Mouse (Mus musculus) testis, adult 2 months (tissue): Measurements from ENCODE around the gene Zc2hc1b. TPM values are rescaled to one million over a fixed set of nuclear protein-coding genes. Genes with fewer than 3 reads are reported as not detected.
"Not testable (repeated sequence)": the region's sequence is repeated elsewhere in the genome, so short reads cannot be mapped to it uniquely, and the experiment has no call there.

Experiments used
- H3K27ac ChIP-seq: fragments of 200-500 bp; 2 replicates; pipeline ENCODE4 v1.5.1; 2012; ENCODE audit warnings: low read depth, low read length; ENCODE audit not compliant: control insufficient read depth, insufficient read depth
- H3K27me3 ChIP-seq: fragments of 200-500 bp; 2 replicates; pipeline ENCODE4 v1.6.1; 2012; ENCODE audit warnings: mild to moderate bottlenecking, low read length, moderate library complexity; ENCODE audit not compliant: control insufficient read depth, insufficient read depth
- H3K36me3 ChIP-seq: fragments of 200-500 bp; 2 replicates; pipeline ENCODE4 v1.6.1; 2012; ENCODE audit warnings: mild to moderate bottlenecking, low read length; ENCODE audit not compliant: control insufficient read depth, insufficient read depth
- H3K4me1 ChIP-seq: fragments of 200-500 bp; 2 replicates; pipeline ENCODE4 v1.6.1; 2012; ENCODE audit warnings: low read length; ENCODE audit not compliant: control insufficient read depth, insufficient read depth
- H3K4me3 ChIP-seq: fragments of 200-500 bp; 2 replicates; pipeline ENCODE4 v1.5.1; 2012; ENCODE audit warnings: low read depth, mild to moderate bottlenecking, low read length, moderate library complexity, mixed read lengths; ENCODE audit not compliant: control insufficient read depth
- CTCF ChIP-seq: fragments of 200-500 bp; IDR thresholded peaks from 2 replicates; pipeline ENCODE4 v1.5.1; 2012; ENCODE audit warnings: low read depth, mild to moderate bottlenecking, inconsistent platforms, low read length, moderate library complexity; ENCODE audit not compliant: control insufficient read depth, insufficient read depth, insufficient replicate concordance
- POLR2A ChIP-seq: fragments of 200-500 bp; IDR thresholded peaks from 2 replicates; pipeline ENCODE4 v1.6.1; 2012; ENCODE audit warnings: low read depth, mild to moderate bottlenecking, inconsistent platforms, low read length, moderate library complexity; ENCODE audit not compliant: control insufficient read depth
- polyA plus RNA-seq: library from polyadenylated mRNA; depleted of rRNA; stranded (reverse); fragments of >200 nt; gene quantifications from 2 replicates; pipeline ENCODE4 v1.2.3, GENCODE M21; 2012

The Zc2hc1b gene
- polyA plus RNA-seq, 1 experiment: 4.8 TPM

DNA sequence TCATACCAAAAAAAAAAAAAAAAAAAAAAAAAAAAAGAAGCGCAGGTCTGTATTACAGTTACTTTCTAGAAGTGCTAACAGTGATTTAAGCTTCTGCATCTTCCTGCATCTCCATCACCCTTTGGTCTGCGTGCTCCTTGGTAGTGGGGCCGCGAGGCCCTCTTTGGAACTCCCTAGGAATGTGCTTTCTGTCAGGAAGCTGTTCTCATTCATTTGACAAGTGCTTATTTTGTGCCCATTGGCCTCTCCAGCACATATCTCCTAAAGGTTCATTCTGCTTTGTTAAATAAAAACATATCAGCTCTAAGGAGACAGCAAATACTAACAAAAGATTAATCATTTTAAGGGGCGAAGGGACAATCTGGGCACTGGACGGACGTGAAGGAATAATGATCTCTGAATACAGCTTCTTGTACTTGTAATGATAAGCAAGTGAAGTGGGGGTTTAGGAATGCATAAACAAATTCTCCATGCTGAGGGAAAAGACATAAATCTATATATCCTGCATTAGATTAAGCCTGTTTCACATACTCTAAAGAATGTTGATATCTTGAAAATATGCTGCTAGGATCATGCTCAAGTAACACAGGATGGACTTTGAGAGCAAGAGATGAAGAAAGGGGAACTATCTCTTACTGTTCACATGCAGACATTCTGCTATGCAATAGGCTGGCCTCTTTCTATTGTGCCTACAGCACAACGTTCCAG lies 32.3 kb upstream of the Zc2hc1b start:
- no peak overlapping the region for H3K4me3 ChIP-seq
- no peak overlapping the region for H3K27ac ChIP-seq
- H3K27me3 ChIP-seq: no peaks in the 10 kb centered on the region
- no peaks in the 10 kb centered on the region for H3K4me1 ChIP-seq
- TF ChIP-seq POLR2A: no peak
- TF ChIP-seq CTCF: no peak
- H3K36me3 ChIP-seq: no peaks in the 10 kb centered on the region

DNA sequence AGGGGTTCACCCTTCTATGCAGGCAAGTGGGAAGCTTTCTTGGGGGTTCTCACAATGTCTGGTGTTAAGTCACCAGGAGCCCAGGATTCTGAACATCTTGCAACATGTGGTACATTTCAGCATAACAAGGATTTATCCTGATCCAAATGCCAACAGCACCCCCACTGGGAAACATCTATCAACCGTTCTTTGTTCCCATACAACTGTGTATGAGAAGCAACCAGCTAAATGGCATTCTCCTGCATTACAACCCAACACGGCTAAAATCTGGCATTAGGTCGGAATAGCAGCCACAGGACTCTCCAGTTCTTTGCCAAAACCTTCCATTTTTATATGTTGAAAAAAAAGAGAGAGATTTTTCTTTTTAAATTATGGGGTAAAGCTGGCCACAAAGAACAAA lies 31.7 kb upstream of the Zc2hc1b start:
- no peaks in the 10 kb centered on the region for H3K4me1 ChIP-seq
- H3K27me3 ChIP-seq: no peaks in the 10 kb centered on the region
- TF ChIP-seq CTCF: no peak
- no peak for TF ChIP-seq POLR2A
- H3K36me3 ChIP-seq: no peaks in the 10 kb centered on the region
- H3K4me3 ChIP-seq: no peak overlapping the region
- no peak overlapping the region for H3K27ac ChIP-seq

DNA sequence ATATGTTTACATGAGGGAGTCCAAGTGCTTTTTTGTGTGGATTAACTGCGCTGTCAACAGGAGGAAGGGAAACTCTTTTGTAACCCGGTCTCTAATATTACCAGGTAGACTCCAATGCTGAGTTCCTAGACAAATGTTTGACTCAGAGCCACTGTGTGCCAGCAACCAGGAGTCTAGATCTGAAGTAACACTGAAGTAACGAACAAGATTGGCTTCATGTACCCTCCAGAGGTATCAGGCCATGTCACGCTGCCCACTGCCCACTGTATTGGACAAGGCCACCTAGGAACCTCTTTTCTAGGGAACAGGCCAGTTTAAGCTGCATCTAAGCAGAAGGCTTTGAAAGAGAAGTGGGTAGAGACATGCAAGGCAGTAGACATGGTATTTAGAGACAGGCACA lies 31.2 kb upstream of the Zc2hc1b start:
- no peaks in the 10 kb centered on the region for H3K36me3 ChIP-seq
- H3K4me1 ChIP-seq: no peaks in the 10 kb centered on the region
- no peak overlapping the region for H3K4me3 ChIP-seq
- TF ChIP-seq CTCF (no peak), POLR2A (no peak)
- H3K27me3 ChIP-seq: no peaks in the 10 kb centered on the region
- no peak overlapping the region for H3K27ac ChIP-seq

DNA sequence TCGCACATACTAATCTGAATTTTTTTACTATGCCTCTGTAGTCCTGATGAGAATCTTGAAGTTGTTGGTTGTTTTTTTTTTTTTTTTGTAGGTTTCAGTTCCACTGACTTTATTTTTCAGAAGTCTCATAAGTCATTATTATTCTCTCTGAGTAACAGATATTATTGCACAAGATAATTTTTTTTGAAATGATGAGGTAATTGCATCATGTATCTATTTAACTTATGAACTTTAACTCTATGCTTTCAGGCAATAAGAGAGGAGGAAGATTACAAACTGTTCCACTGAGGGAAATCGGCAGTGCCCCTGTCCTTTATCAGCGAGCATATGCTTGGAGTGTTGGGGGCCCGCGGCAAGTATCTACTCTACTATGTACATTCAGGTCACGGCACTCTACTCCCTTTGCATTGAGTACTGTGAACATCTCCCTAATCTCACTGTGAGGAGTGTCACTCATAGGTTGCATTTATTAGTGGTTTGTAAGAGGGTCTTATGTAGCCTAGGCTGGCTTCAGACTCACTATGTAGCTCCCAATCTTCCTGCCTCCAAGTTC lies 24.0 kb upstream of the Zc2hc1b start:
- no peak for TF ChIP-seq CTCF
- no peak for TF ChIP-seq POLR2A

DNA sequence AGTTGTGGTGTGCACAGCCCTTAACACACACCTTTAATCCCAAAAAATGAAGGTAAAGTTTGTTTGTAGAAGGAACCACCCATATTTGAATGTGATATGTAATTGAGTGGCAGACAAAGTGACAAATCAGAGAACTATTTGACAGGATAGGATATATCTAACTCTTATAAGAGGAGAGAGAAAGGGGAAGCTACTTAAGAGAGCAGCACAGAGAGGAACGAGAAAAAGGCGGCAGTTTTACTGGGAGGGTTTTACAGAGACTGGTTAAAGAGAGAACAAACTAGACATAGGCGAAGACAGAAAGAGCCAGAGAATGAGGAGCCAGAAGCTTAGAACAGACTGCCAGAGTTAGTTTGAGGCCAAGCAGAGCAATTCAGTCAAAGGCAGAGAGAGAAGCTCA lies 23.0 kb upstream of the Zc2hc1b start:
- no peaks in the 10 kb centered on the region for H3K27me3 ChIP-seq
- no peak overlapping the region for H3K4me3 ChIP-seq
- no peaks in the 10 kb centered on the region for H3K36me3 ChIP-seq
- TF ChIP-seq POLR2A: no peak
- TF ChIP-seq CTCF: no peak
- no peak overlapping the region for H3K27ac ChIP-seq
- H3K4me1 ChIP-seq: 0 out of 2 replicates have a peak, but pooled peaks cover 2% of the 10 kb centered on the region

More for the DNA sequence above, 24.0 kb upstream of the Zc2hc1b start:
- no peak overlapping the region for H3K27ac ChIP-seq
- H3K4me3 ChIP-seq: no peak overlapping the region
- H3K27me3 ChIP-seq: no peaks in the 10 kb centered on the region
- H3K36me3 ChIP-seq: no peaks in the 10 kb centered on the region
- 0 out of 2 replicates have a peak, but pooled peaks cover 2% of the 10 kb centered on the region for H3K4me1 ChIP-seq

DNA sequence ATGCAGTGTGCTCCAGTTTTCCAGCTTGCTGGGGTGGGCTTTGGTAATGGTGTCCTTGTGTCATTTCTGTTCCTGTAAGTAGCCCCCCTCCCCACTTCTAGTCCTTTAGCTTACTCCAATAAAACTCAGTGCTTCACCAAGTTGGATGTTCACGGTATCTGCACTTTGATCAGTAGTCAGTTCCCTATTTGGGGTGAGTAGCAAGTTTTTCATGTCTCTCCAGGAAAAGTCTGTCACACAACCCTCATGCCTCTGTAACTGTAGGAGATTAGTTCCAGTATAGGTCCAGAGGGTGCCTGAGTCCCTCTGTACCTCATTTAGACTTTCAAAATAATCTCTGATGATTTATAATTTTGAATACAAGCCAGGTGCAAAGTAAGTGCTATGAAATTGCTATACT lies 21.4 kb upstream of the Zc2hc1b start:
- Histone ChIP-seq H3K4me1 (peaks cover 2% of the 10 kb centered on the region; the same call in 1 of the 2 replicates), H3K27me3 (no peaks in the 10 kb centered on the region), H3K27ac (no peak overlapping the region), H3K4me3 (no peak overlapping the region), H3K36me3 (no peaks in the 10 kb centered on the region)
- TF ChIP-seq CTCF (no peak), POLR2A (no peak)

DNA sequence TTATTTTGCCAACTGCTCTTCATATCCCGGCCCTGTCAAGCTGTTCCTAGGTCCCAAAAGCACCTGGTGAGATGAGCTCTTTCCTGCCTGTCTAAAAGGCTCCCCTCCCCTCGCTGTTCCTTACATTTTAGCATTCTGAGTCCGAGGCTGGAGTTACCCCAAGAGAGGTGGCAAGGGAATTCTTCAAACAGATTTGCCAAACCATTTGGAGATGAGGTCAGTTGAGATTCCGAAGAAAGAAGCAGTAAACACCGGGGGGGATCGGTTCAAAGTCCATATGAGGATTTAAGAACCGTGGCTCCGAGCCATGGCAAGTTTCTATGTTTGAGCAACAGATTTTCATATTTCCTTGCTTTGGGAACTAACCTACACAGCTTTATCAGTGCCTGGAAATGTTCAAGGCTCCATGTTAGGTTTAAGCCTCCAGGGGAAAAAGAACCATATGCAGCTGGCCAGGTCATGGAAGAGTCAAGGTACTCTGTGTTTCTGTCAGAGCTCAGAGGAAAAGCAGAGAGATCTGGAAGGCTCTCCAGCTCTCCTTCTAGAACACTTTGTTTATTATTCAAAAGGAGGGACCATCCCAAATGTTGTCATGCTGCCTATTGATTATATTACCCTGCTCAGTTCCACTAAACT lies 19.2 kb upstream of the Zc2hc1b start:
- Histone ChIP-seq H3K36me3 (no peaks in the 10 kb centered on the region), H3K4me1 (peaks cover 10% of the 10 kb centered on the region), H3K27ac (no peak overlapping the region), H3K27me3 (no peaks in the 10 kb centered on the region), H3K4me3 (no peak overlapping the region)
- no peak for TF ChIP-seq POLR2A
- no peak for TF ChIP-seq CTCF

DNA sequence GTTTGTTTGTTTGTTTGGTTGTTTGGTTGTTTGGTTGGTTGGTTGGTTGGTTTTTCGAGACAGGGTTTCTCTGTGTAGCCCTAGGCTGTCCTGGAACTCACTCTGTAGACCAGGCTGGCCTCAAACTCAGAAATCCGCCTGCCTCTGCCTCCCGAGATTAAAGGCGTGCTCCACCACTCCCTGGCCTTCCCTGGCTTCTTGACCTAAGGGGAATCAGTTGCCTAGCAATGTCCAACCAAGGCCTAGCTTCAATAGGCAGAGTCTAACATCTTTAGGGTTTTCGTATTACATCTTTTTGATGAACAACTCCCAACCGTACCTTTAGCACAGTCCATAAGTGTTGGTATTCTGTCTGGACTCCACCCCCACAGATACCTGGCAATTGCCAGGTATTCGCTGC lies 15.7 kb upstream of the Zc2hc1b start:
- H3K4me3 ChIP-seq: peak overlapping the region; percentile 96
- H3K4me1 ChIP-seq: peaks cover 11% of the 10 kb centered on the region
- not testable (repeated sequence) for H3K27me3 ChIP-seq, H3K36me3 ChIP-seq
- peak overlapping the region; percentile 61; the same call in 1 of the 2 replicates for H3K27ac ChIP-seq
